27 mouse cellular contexts compared by ENCODE assay signal in the genomic region with DNA sequence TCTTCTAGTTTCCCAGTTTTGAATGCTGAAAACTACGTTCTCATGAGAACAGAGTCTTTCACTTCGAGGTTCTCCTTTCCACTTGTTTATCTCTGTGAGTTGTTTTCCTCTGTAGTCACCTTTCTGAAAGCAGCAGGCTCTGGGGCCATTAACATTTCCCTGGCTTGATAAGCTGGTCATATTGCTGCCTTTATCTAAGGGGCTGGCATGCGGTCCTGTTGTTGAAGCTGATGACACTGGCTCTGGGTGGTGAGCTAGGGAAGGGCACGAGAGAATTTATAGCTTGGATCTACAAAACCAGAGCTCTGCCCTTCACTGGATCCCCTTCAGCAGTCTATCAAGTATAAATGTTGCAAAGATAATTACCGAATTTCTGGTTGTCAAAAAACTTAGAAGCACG. TPM values are rescaled to one million over a fixed set of nuclear protein-coding genes. Genes with fewer than 3 reads are reported as not detected.
DNase-seq lines count a peak whose midpoint lies in the region; ATAC-seq and TF ChIP-seq lines count a peak whose summit lies in the region.
"Had no signal": no experiment of that assay in that cellular context is flagged by ENCODE, and none has a peak within 500 bp of the region (broad histone marks: within the 10 kb centered on the region; RNA-seq: fewer than 3 reads in every experiment).

No protein-coding gene starts in this region.

- no peak for TF ChIP-seq CTCF in intestine, postnatal 0 days (IDR thresholded peaks at IDR 0.05; ENCODE audit: low read depth)

- peak overlapping the region; percentile 82 for H3K27ac ChIP-seq in heart, embryonic 13.5 days (replicated peaks)
- H3K27ac ChIP-seq in intestine, postnatal 0 days (ENCODE audit: low read depth, low read length), result no peak overlapping the region; the same call in 1 of the 2 replicates
- H3K27ac ChIP-seq: embryonic facial prominence, embryonic 13.5 days; hindbrain, embryonic 12.5 days; hindbrain, postnatal 0 days; kidney, postnatal 0 days; left cerebral cortex, adult 2 months; limb, embryonic 12.5 days; liver, embryonic 15.5 days; midbrain, embryonic 10.5 days; midbrain, embryonic 15.5 days; neural tube, embryonic 15.5 days had no signal

- no peak for ATAC-seq in heart, embryonic 13.5 days (ENCODE audit: extremely low read depth, insufficient number of reproducible peaks, low FRiP score, low TSS enrichment)
- 0 out of 2 replicates have a peak, but pooled peaks have one; percentile 37 for ATAC-seq in intestine, postnatal 0 days
- ATAC-seq: forebrain, embryonic 16.5 days; hindbrain, postnatal 0 days; midbrain, embryonic 15.5 days had no signal

- DNase-seq in heart, adult 9 months (ENCODE audit: low spot score in 2 of 2), result peak; percentile 65
- DNase-seq in heart, postnatal 10 days, result peak; percentile 69 to 80
- no peak for DNase-seq in adrenal gland, adult (ENCODE audit: inconsistent age in 2 of 2, low spot score in 1 of 2)
- DNase-seq in cerebellum, adult 8-10 months, result no peak
- DNase-seq in layer of hippocampus, adult 9-10 months (ENCODE audit: low spot score), result no peak
- DNase-seq: adrenal gland, adult 2 months; B cell, adult 2 months; cerebellum, adult 9-11 months; kidney, adult 18-20 months; lung, embryonic 14.5 days; retina, postnatal 1 day; right cerebral cortex, postnatal 14 days; thymus, postnatal 4 days had no signal

- H3K4me1 ChIP-seq in heart, embryonic 13.5 days, result peaks cover 43% of the 10 kb centered on the region
- H3K4me1 ChIP-seq in intestine, postnatal 0 days (replicated peaks; ENCODE audit: control insufficient read depth, insufficient read depth, low read length), result peaks cover 3% of the 10 kb centered on the region
- H3K4me1 ChIP-seq: embryonic facial prominence, embryonic 13.5 days; hindbrain, embryonic 12.5 days; liver, embryonic 15.5 days; midbrain, embryonic 10.5 days; midbrain, embryonic 15.5 days; neural tube, embryonic 15.5 days had no signal

- H3K9ac ChIP-seq in heart, embryonic 13.5 days, result no peak overlapping the region
- no peak overlapping the region for H3K9ac ChIP-seq in intestine, postnatal 0 days (ENCODE audit: low read depth, low read length)
- H3K9ac ChIP-seq: embryonic facial prominence, embryonic 13.5 days; hindbrain, embryonic 12.5 days; limb, embryonic 12.5 days; liver, embryonic 15.5 days; lung, embryonic 14.5 days; midbrain, embryonic 15.5 days; neural tube, embryonic 15.5 days had no signal

- H3K4me3 ChIP-seq in heart, embryonic 13.5 days, result no peak overlapping the region
- H3K4me3 ChIP-seq in intestine, postnatal 0 days (ENCODE audit: low read depth, low read length), result no peak overlapping the region
- H3K4me3 ChIP-seq: embryonic facial prominence, embryonic 13.5 days; hindbrain, embryonic 12.5 days; left cerebral cortex, adult 2 months; limb, embryonic 12.5 days; liver, embryonic 15.5 days; midbrain, embryonic 10.5 days; midbrain, embryonic 15.5 days; neural tube, embryonic 15.5 days had no signal

- no peaks in the 10 kb centered on the region for H3K27me3 ChIP-seq in heart, embryonic 13.5 days (replicated peaks)
- H3K27me3 ChIP-seq in intestine, postnatal 0 days (replicated peaks; ENCODE audit: control insufficient read depth, insufficient read depth, low read length), result no peaks in the 10 kb centered on the region
- H3K27me3 ChIP-seq: embryonic facial prominence, embryonic 13.5 days; hindbrain, embryonic 12.5 days; limb, embryonic 12.5 days; liver, embryonic 15.5 days; midbrain, embryonic 15.5 days; neural tube, embryonic 15.5 days had no signal

- WGBS in heart, embryonic 13.5 days, result 21% methylated on average over 6 of the region's 6 CpGs
- WGBS in intestine, postnatal 0 days, result 51% methylated on average over 6 of the region's 6 CpGs

- intact Hi-C loops in heart, postnatal 10 days (cut with DNase I), result no loop called here

- no peaks in the 10 kb centered on the region for H3K9me3 ChIP-seq in heart, embryonic 13.5 days
- no peaks in the 10 kb centered on the region for H3K9me3 ChIP-seq in intestine, postnatal 0 days (ENCODE audit: control insufficient read depth)
- H3K9me3 ChIP-seq: embryonic facial prominence, embryonic 13.5 days; hindbrain, embryonic 12.5 days; limb, embryonic 12.5 days; liver, embryonic 15.5 days; midbrain, embryonic 10.5 days; midbrain, embryonic 15.5 days; neural tube, embryonic 15.5 days had no signal

- H3K4me2 ChIP-seq in heart, embryonic 13.5 days, result peak overlapping the region; percentile 47
- peak overlapping the region; percentile 4 for H3K4me2 ChIP-seq in intestine, postnatal 0 days (replicated peaks; ENCODE audit: low read depth)
- H3K4me2 ChIP-seq: embryonic facial prominence, embryonic 13.5 days; hindbrain, embryonic 12.5 days; limb, embryonic 12.5 days; liver, embryonic 15.5 days; lung, embryonic 14.5 days; midbrain, embryonic 15.5 days; neural tube, embryonic 15.5 days had no signal

- no peaks in the 10 kb centered on the region for H3K36me3 ChIP-seq in heart, embryonic 13.5 days
- no peaks in the 10 kb centered on the region for H3K36me3 ChIP-seq in intestine, postnatal 0 days (ENCODE audit: control insufficient read depth, insufficient read depth)
- H3K36me3 ChIP-seq: embryonic facial prominence, embryonic 13.5 days; hindbrain, embryonic 12.5 days; limb, embryonic 12.5 days; liver, embryonic 15.5 days; midbrain, embryonic 10.5 days; midbrain, embryonic 15.5 days; neural tube, embryonic 15.5 days had no signal

RNA-seq across cellular contexts. Expression of a gene that starts 24.6 kb away (rescaled TPM):
- 8.5 and 9.7 TPM in 2 replicates for polyA plus RNA-seq in heart, embryonic 13.5 days (2015; fragmentation: Nextera tagmentation; extraction: Ambion mirVana)
- total RNA-seq in heart, postnatal 10 days (2021), result 10 to 100 TPM; 69.9 to 71.6 TPM
- 17.6 and 18.6 TPM in 2 replicates for polyA plus RNA-seq in intestine, postnatal 0 days (2015; fragmentation: Nextera tagmentation; extraction: Ambion mirVana)
- total RNA-seq: megakaryocyte progenitor cell, adult 5-6 weeks had no signal

Comparison
In these comparisons a context has a peak if more than half of its experiments do, and no peak if none do; other contexts are left out.
1. DNase-seq: peak in heart, adult 9 months (2 of 2) and heart, postnatal 10 days (2 of 2); none in adrenal gland, adult (0 of 2), cerebellum, adult 8-10 months (single experiment) and layer of hippocampus, adult 9-10 months (single experiment).